Mouse (Mus musculus): Measurements from ENCODE around the gene Tcf20. TPM values are rescaled to one million over a fixed set of nuclear protein-coding genes. Genes with fewer than 3 reads are reported as not detected.
"Not testable (repeated sequence)": the region's sequence is repeated elsewhere in the genome, so short reads cannot be mapped to it uniquely, and the experiment has no call there.

Tcf20 gene
- polyA plus RNA-seq, 1 experiment from 2014 or later: 7.1 TPM

DNA sequence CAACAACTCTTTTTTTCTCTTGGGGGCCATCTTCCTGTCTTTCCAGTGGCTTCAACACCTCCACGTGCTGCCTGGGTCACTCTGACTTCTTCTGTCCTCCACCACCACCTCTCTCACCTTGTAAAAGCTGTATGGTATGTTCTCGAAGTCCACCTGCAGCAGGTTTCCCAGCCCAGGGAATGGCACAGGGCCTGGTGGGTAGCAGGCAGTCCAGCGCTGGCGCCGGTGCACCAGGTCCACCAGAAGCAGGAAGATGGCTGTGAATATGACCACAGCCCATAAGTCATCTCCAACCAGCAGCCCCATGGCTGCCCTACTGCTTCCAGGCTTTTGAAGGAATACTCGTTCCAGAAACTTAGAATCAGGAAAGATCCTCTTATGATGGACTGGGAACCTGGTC is 193.8 kb downstream of the Tcf20 start:
- H3K4me3 ChIP-seq: no peak overlapping the region
- no peak overlapping the region for H3K27ac ChIP-seq
- H3K9me3 ChIP-seq: no peaks in the 10 kb centered on the region
- H3K27me3 ChIP-seq (ENCODE audit: poor library complexity, severe bottlenecking): no peaks in the 10 kb centered on the region
- H3K4me1 ChIP-seq: no peaks in the 10 kb centered on the region
- 89% methylated on average over 6 of the region's 6 CpGs for WGBS
- H3K36me3 ChIP-seq (replicated peaks): no peaks in the 10 kb centered on the region
- no peak for DNase-seq (ENCODE audit: extremely low spot score, low spot score)

DNA sequence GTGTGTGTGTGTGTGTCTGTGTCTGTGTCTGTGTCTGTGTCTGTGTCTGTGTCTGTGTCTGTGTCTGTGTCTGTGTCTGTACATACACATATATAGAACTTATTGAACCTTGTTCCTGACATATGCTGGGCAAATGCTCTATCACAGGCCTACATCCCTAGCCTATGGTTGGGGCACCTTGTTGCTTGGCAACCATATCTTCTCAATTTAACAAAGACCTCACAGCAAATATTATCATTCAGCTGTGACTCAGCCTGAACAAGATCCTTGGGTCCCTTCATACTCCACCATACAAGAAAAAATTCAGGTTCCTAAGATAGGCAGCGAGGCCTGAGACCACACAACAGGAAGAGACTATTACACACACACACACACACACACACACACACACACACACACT is 194.2 kb downstream of the Tcf20 start:
- Histone ChIP-seq H3K9me3 (no peaks in the 10 kb centered on the region), H3K27ac (no peak overlapping the region), H3K27me3 (ENCODE audit: poor library complexity, severe bottlenecking) (no peaks in the 10 kb centered on the region), H3K4me3 (no peak overlapping the region), H3K36me3 (replicated peaks) (no peaks in the 10 kb centered on the region), H3K4me1 (no peaks in the 10 kb centered on the region)
- 74% methylated on average over 1 of the region's 1 CpGs for WGBS
- DNase-seq (ENCODE audit: extremely low spot score, low spot score): no peak

DNA sequence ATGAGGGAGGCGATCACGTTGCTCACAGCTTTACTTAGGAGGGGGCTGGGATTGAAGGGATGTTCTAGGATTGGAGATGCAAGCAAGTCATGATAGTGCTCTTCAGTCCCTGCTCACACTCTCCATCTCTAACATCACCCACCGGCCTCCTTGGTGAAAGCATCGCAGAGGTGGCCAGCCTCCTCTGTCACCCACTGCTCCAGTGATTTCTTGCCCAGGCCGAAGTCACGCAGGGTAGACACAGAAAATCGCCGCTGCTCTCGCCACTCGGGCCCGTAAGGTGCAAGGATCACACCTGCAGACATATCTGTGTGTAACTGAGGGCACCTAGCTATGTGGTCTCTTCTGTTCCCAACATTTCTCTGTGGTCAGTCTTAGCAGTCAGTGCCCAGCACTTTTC is 195.1 kb downstream of the Tcf20 start:
- 95% methylated on average over 11 of the region's 11 CpGs for WGBS
- Histone ChIP-seq H3K27ac (no peak overlapping the region), H3K4me1 (no peaks in the 10 kb centered on the region), H3K4me3 (no peak overlapping the region), H3K36me3 (replicated peaks) (no peaks in the 10 kb centered on the region), H3K9me3 (no peaks in the 10 kb centered on the region), H3K27me3 (ENCODE audit: poor library complexity, severe bottlenecking) (no peaks in the 10 kb centered on the region)
- no peak for DNase-seq (ENCODE audit: extremely low spot score, low spot score)

DNA sequence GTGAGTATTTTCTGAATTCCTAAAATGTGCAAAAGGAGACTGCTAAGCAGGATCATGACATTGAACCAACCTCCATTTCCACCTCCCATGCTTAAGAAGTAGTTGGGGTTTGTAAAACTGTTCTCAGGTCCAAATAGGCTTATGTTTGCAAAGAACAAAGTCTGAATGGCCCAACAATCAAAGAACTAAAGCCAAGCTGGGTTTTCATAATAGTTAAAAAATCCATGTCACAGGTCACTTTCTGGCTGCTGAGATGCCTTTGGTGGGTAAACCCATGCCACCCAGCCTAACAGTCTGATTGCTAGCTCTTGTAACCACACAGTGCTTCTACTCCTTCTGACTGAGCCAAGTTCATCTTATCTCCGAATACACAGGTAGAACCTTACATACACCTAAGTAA is 203.1 kb downstream of the Tcf20 start:
- no peak overlapping the region for H3K4me3 ChIP-seq
- 77% methylated on average over 1 of the region's 1 CpGs for WGBS

DNA sequence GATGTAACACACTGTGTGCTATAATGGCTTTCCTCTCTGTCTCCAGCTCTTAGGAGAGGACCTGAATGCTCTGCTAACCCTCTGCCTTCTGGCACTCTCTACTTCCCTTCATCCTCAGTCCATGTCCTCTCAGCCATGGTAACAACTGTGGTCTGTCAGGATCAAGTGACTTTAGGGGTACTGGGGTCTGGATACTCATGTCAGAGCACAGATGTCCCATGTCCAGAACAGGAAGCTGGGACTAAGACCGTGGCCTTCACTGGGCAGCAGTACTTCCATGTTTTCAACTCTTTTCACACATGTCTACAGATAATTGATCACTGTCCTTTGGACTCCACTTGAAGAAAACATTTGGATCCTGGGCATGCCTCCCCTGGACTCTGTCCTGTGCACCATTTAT is 203.9 kb downstream of the Tcf20 start:
- Histone ChIP-seq H3K4me3 (no peak overlapping the region), H3K4me1 (no peaks in the 10 kb centered on the region), H3K27ac (no peak overlapping the region), H3K36me3 (replicated peaks) (no peaks in the 10 kb centered on the region), H3K9me3 (no peaks in the 10 kb centered on the region), H3K27me3 (ENCODE audit: poor library complexity, severe bottlenecking) (no peaks in the 10 kb centered on the region)
- 91% methylated on average over 1 of the region's 1 CpGs for WGBS
- no peak for DNase-seq (ENCODE audit: extremely low spot score, low spot score)

More for the DNA sequence above, 203.1 kb downstream of the Tcf20 start:
- Histone ChIP-seq H3K36me3 (replicated peaks) (no peaks in the 10 kb centered on the region), H3K9me3 (no peaks in the 10 kb centered on the region), H3K27me3 (ENCODE audit: poor library complexity, severe bottlenecking) (no peaks in the 10 kb centered on the region), H3K4me1 (no peaks in the 10 kb centered on the region), H3K27ac (no peak overlapping the region)
- DNase-seq (ENCODE audit: extremely low spot score, low spot score): no peak

DNA sequence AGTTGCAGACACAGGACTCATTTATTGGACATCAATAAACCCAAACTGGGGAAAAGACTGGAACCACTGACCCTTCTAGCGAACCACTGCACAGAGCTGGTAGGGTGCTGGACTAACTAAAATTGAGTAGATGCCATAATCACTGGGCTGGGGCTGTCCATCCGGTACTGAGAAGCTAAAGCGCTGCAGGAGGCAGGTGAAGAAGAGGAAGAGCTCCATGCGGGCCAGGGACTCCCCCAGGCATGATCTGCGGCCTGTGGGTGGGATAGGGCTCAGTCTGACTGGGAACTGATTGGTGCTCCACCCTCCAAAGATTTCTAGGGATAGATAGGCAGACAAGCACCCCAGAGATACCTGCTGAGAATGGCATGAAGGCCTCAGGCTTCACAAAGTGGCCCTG is 209.8 kb downstream of the Tcf20 start:
- 85% methylated on average over 5 of the region's 5 CpGs for WGBS
- not testable (repeated sequence) for H3K9me3 ChIP-seq; H3K4me1 ChIP-seq; H3K36me3 ChIP-seq (replicated peaks); H3K4me3 ChIP-seq; H3K27ac ChIP-seq; H3K27me3 ChIP-seq (ENCODE audit: poor library complexity, severe bottlenecking); DNase-seq (ENCODE audit: extremely low spot score, low spot score)

DNA sequence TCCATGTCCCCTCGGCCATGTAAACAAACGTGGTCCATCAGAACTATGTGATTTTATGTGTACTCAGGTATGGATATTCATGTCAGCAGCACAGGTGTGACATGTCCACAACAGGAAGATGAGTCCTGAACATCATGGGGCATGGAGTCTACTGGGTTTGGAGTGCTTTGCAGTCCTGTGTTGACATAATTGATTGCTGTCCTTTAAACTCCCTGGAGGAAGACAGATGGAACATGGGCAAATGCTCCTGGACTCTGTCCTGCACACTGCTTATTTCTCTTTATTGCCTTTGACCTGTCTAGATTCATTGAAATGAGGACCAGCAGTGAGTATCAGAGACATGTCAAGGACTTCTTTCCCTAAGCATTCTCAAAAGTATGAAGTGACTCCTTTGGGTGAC is 221.7 kb downstream of the Tcf20 start:
- Histone ChIP-seq H3K27me3 (ENCODE audit: poor library complexity, severe bottlenecking) (no peaks in the 10 kb centered on the region), H3K4me1 (no peaks in the 10 kb centered on the region), H3K36me3 (replicated peaks) (no peaks in the 10 kb centered on the region), H3K4me3 (no peak overlapping the region), H3K9me3 (no peaks in the 10 kb centered on the region; the same call in 1 of the 2 replicates), H3K27ac (no peak overlapping the region)
- WGBS: 71% methylated on average over 2 of the region's 2 CpGs
- no peak for DNase-seq (ENCODE audit: extremely low spot score, low spot score)

DNA sequence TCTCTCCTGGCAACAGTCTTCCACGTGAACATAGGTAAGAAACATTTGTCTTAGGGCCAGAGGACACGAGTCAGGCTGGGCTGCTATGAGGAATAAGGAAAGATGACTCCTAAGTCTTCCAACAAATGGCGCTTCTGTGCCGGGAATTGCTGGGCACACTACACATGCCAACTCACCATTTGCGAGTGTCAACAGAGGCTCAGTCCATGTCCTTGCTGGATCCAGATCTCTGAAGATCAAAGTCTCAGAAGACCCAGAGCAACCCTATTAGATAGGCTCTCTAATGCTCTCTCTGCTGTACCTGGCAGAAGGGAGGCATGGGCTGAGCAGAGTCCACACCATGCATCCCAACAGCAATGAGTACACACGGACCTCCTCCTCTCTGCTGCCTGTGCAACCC is 222.8 kb downstream of the Tcf20 start:
- Histone ChIP-seq H3K4me3 (no peak overlapping the region), H3K9me3 (no peaks in the 10 kb centered on the region; the same call in 1 of the 2 replicates), H3K27me3 (ENCODE audit: poor library complexity, severe bottlenecking) (no peaks in the 10 kb centered on the region), H3K27ac (no peak overlapping the region), H3K4me1 (no peaks in the 10 kb centered on the region), H3K36me3 (replicated peaks) (no peaks in the 10 kb centered on the region)
- DNase-seq (ENCODE audit: extremely low spot score, low spot score): no peak
- 85% methylated on average over 6 of the region's 6 CpGs for WGBS

DNA sequence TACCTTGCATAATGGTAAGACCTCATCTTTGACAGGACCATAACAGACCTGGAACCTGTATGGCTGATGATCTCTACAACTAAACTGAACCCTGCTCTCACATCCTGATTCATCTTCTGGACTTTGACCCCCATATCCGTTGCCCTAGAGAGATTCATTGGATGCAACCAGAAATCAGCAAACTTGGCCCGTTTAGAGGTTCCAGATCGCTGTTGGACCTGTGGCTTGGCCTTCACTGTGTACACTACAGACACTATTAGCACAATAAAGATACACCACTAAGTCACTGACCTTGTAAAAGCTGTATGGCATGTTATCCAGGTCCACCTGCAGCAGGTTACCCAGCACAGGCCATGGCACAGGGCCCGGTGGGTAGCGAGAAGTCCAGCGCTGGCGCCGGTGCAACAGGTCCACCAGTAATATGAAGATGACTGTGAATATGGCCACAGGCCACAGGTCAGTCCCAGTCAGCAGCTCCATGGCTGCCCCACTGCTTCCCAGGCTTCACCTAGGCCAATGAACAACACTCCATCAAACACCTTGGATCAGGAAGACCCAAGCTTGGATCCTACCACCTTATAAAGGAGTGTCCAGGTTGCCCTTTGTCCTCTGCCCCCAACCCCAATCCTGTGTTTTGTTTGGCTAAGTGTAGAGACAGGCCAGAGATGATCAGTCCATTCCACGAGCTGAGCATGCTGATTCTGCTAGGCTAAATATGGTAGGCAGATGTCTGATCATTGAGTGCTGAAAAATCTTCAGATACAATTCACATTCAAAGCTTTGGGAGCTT is 223.8 kb downstream of the Tcf20 start, which contains the start of gene Cyp2d40:
Cyp2d40 (minus strand) TSS at position 553 of the 790 bp plus-strand sequence.
- no peaks in the 10 kb centered on the region for H3K27me3 ChIP-seq (ENCODE audit: poor library complexity, severe bottlenecking)
- H3K4me3 ChIP-seq: no peak within 1 kb of the TSS
- H3K4me1 ChIP-seq: no peaks in the 10 kb centered on the region
- WGBS: 91% methylated on average over 9 of the region's 9 CpGs
- H3K27ac ChIP-seq: no peak within 1 kb of the TSS
- DNase-seq (ENCODE audit: extremely low spot score, low spot score): no peak
- no peaks in the 10 kb centered on the region for H3K36me3 ChIP-seq (replicated peaks)
- H3K9me3 ChIP-seq: no peaks in the 10 kb centered on the region

Small RNA genes lying within 50 kb of the gene (microRNA-seq; reads per million reads assigned to microRNA genes)
- gene Gm27618 (not detected), gene Mir3080 (18.9 reads per million, percentile 30 among the genes with 10 or more reads in this experiment)

Other genes starting within 250 kb of the Tcf20 start
- not detected in 2 replicates for gene Cyp2d40, start 223.7 kb downstream of the Tcf20 start, polyA plus RNA-seq (2016; fragmentation: Nextera tagmentation; extraction: Ambion mirVana)
- not detected in 2 replicates for gene Cyp2d26, start 193.6 kb downstream of the Tcf20 start, polyA plus RNA-seq (2016; fragmentation: Nextera tagmentation; extraction: Ambion mirVana)
- 1.6 and 2.3 TPM in 2 replicates for gene Nfam1, start 45.4 kb upstream of the Tcf20 start, polyA plus RNA-seq (2016; fragmentation: Nextera tagmentation; extraction: Ambion mirVana)
- gene Serhl, start 101.6 kb upstream of the Tcf20 start, polyA plus RNA-seq (2016; fragmentation: Nextera tagmentation; extraction: Ambion mirVana): 49.7 and 51.8 TPM in 2 replicates
- gene Rrp7a, start 134.9 kb upstream of the Tcf20 start, polyA plus RNA-seq (2016; fragmentation: Nextera tagmentation; extraction: Ambion mirVana): 81.9 and 86.5 TPM in 2 replicates
- gene Poldip3, start 161.5 kb upstream of the Tcf20 start, polyA plus RNA-seq (2016; fragmentation: Nextera tagmentation; extraction: Ambion mirVana): 180 and 185 TPM in 2 replicates
- 187 and 200 TPM in 2 replicates for gene Cyb5r3, start 184.7 kb upstream of the Tcf20 start, polyA plus RNA-seq (2016; fragmentation: Nextera tagmentation; extraction: Ambion mirVana)

Measured in forebrain, embryonic 10.5 days (tissue).